Mouse (Mus musculus): ENCODE measurements around the gene Dhx16. TPM values are rescaled to one million over a fixed set of nuclear protein-coding genes. Genes with fewer than 3 reads are reported as not detected.
A peak's percentile ranks its signal among the peaks of the same experiment; 100 is the strongest.

Gene Dhx16
- polyA plus RNA-seq, 1 experiment from 2014 or later: 51.2 TPM

- peak; percentile 51 for ATAC-seq (ENCODE audit: insufficient number of reproducible peaks, low FRiP score, low TSS enrichment, low read depth)
- H3K4me2 ChIP-seq (ENCODE audit: low read depth, severe bottlenecking): peak within 1 kb of the TSS; percentile 88
- peak within 1 kb of the TSS; percentile 87 for H3K9ac ChIP-seq (ENCODE audit: low read length)
- peaks cover 3% of the 10 kb centered on the region; the same call in 1 of the 2 replicates for H3K36me3 ChIP-seq (ENCODE audit: control insufficient read depth, insufficient read depth, low read length)
- H3K4me1 ChIP-seq (ENCODE audit: control insufficient read depth, insufficient read depth, low read length): peaks cover 38% of the 10 kb centered on the region
- H3K4me3 ChIP-seq (ENCODE audit: low read depth, low read length): peak within 1 kb of the TSS; percentile 60
- WGBS: under 1% methylated on average over 40 of the region's 48 CpGs
- no peaks in the 10 kb centered on the region for H3K9me3 ChIP-seq (ENCODE audit: control insufficient read depth, low read length)
- peak; percentile 87 for DNase-seq (ENCODE audit: low spot score)
- H3K27me3 ChIP-seq (ENCODE audit: control insufficient read depth, insufficient read depth, low read length): no peaks in the 10 kb centered on the region
- H3K27ac ChIP-seq (replicated peaks; ENCODE audit: low read depth, low read length): peak within 1 kb of the TSS; percentile 90
Observed at GRCm38 (mm10) chr17:35865481-35866280, 13.9 kb upstream of the Dhx16 start, which contains the start of gene Ppp1r18. Gene Ppp1r18, plus strand, starts transcription at chr17:35865593.

GRCm38 (mm10) chr17:35866281-35866831 is 13.3 kb upstream of the Dhx16 start:
- under 1% methylated on average over 36 of the region's 38 CpGs for WGBS
- peak overlapping the region; percentile 88 for H3K4me2 ChIP-seq (ENCODE audit: low read depth, severe bottlenecking)
- H3K27me3 ChIP-seq (ENCODE audit: control insufficient read depth, insufficient read depth, low read length): no peaks in the 10 kb centered on the region
- ATAC-seq (ENCODE audit: insufficient number of reproducible peaks, low FRiP score, low TSS enrichment, low read depth) (peak; percentile 38), DNase-seq (ENCODE audit: low spot score) (peak; percentile 74)
- peaks cover 3% of the 10 kb centered on the region; the same call in 1 of the 2 replicates for H3K9me3 ChIP-seq (ENCODE audit: control insufficient read depth, low read length)
- H3K4me1 ChIP-seq (ENCODE audit: control insufficient read depth, insufficient read depth, low read length): peaks cover 38% of the 10 kb centered on the region
- peak overlapping the region; percentile 90 for H3K27ac ChIP-seq (replicated peaks; ENCODE audit: low read depth, low read length)
- peak overlapping the region; percentile 60 for H3K4me3 ChIP-seq (ENCODE audit: low read depth, low read length)
- peaks cover 6% of the 10 kb centered on the region; the same call in 1 of the 2 replicates for H3K36me3 ChIP-seq (ENCODE audit: control insufficient read depth, insufficient read depth, low read length)
- H3K9ac ChIP-seq (ENCODE audit: low read length): peak overlapping the region; percentile 87

- Histone ChIP-seq H3K36me3 (ENCODE audit: control insufficient read depth, insufficient read depth, low read length) (peaks cover 6% of the 10 kb centered on the region; the same call in 1 of the 2 replicates), H3K4me2 (ENCODE audit: low read depth, severe bottlenecking) (peak overlapping the region; percentile 88), H3K27me3 (ENCODE audit: control insufficient read depth, insufficient read depth, low read length) (no peaks in the 10 kb centered on the region), H3K4me1 (ENCODE audit: control insufficient read depth, insufficient read depth, low read length) (peaks cover 38% of the 10 kb centered on the region), H3K9me3 (ENCODE audit: control insufficient read depth, low read length) (peaks cover 3% of the 10 kb centered on the region; the same call in 1 of the 2 replicates), H3K9ac (ENCODE audit: low read length) (peak overlapping the region; percentile 87), H3K27ac (replicated peaks; ENCODE audit: low read depth, low read length) (peak overlapping the region; percentile 90), H3K4me3 (ENCODE audit: low read depth, low read length) (peak overlapping the region; percentile 60)
- WGBS: 11% methylated on average over 26 of the region's 26 CpGs
- peak; percentile 49 for DNase-seq (ENCODE audit: low spot score)
- no peak for ATAC-seq (ENCODE audit: insufficient number of reproducible peaks, low FRiP score, low TSS enrichment, low read depth)
Observed at GRCm38 (mm10) chr17:35866911-35867890, 12.4 kb upstream of the Dhx16 start.

- WGBS: 38% methylated on average over 17 of the region's 17 CpGs
- Histone ChIP-seq H3K9ac (ENCODE audit: low read length) (peak overlapping the region; percentile 63), H3K4me1 (ENCODE audit: control insufficient read depth, insufficient read depth, low read length) (peaks cover 38% of the 10 kb centered on the region), H3K9me3 (ENCODE audit: control insufficient read depth, low read length) (peaks cover 3% of the 10 kb centered on the region; the same call in 1 of the 2 replicates), H3K36me3 (ENCODE audit: control insufficient read depth, insufficient read depth, low read length) (peaks cover 6% of the 10 kb centered on the region; the same call in 1 of the 2 replicates), H3K4me2 (ENCODE audit: low read depth, severe bottlenecking) (peak overlapping the region; percentile 88), H3K27ac (replicated peaks; ENCODE audit: low read depth, low read length) (peak overlapping the region; percentile 52), H3K4me3 (ENCODE audit: low read depth, low read length) (peak overlapping the region; percentile 60), H3K27me3 (ENCODE audit: control insufficient read depth, insufficient read depth, low read length) (no peaks in the 10 kb centered on the region)
- DNase-seq (ENCODE audit: low spot score) (no peak), ATAC-seq (ENCODE audit: insufficient number of reproducible peaks, low FRiP score, low TSS enrichment, low read depth) (no peak)
Observed at GRCm38 (mm10) chr17:35868165-35868820, 11.3 kb upstream of the Dhx16 start.

- peak overlapping the region; percentile 88 for H3K4me2 ChIP-seq (ENCODE audit: low read depth, severe bottlenecking)
- H3K9ac ChIP-seq (ENCODE audit: low read length): peak overlapping the region; percentile 63
- H3K4me1 ChIP-seq (ENCODE audit: control insufficient read depth, insufficient read depth, low read length): peaks cover 38% of the 10 kb centered on the region
- WGBS: 9% methylated on average over 7 of the region's 7 CpGs
- peaks cover 6% of the 10 kb centered on the region; the same call in 1 of the 2 replicates for H3K36me3 ChIP-seq (ENCODE audit: control insufficient read depth, insufficient read depth, low read length)
- H3K4me3 ChIP-seq (ENCODE audit: low read depth, low read length): peak overlapping the region; percentile 60
- no peaks in the 10 kb centered on the region for H3K27me3 ChIP-seq (ENCODE audit: control insufficient read depth, insufficient read depth, low read length)
- DNase-seq (ENCODE audit: low spot score) (no peak), ATAC-seq (ENCODE audit: insufficient number of reproducible peaks, low FRiP score, low TSS enrichment, low read depth) (no peak)
- peaks cover 3% of the 10 kb centered on the region; the same call in 1 of the 2 replicates for H3K9me3 ChIP-seq (ENCODE audit: control insufficient read depth, low read length)
- H3K27ac ChIP-seq (replicated peaks; ENCODE audit: low read depth, low read length): peak overlapping the region; percentile 52
Observed at GRCm38 (mm10) chr17:35868961-35869345, 10.7 kb upstream of the Dhx16 start.

- Histone ChIP-seq H3K4me3 (ENCODE audit: low read depth, low read length) (peak overlapping the region; percentile 60), H3K9ac (ENCODE audit: low read length) (peak overlapping the region; percentile 63; the same call in 1 of the 2 replicates), H3K27me3 (ENCODE audit: control insufficient read depth, insufficient read depth, low read length) (no peaks in the 10 kb centered on the region), H3K9me3 (ENCODE audit: control insufficient read depth, low read length) (peaks cover 3% of the 10 kb centered on the region; the same call in 1 of the 2 replicates), H3K27ac (replicated peaks; ENCODE audit: low read depth, low read length) (0 out of 2 replicates have a peak overlapping the region, but pooled peaks have one; percentile 47), H3K4me2 (ENCODE audit: low read depth, severe bottlenecking) (peak overlapping the region; percentile 88), H3K4me1 (ENCODE audit: control insufficient read depth, insufficient read depth, low read length) (peaks cover 38% of the 10 kb centered on the region), H3K36me3 (ENCODE audit: control insufficient read depth, insufficient read depth, low read length) (peaks cover 6% of the 10 kb centered on the region; the same call in 1 of the 2 replicates)
- WGBS: 7% methylated on average over 7 of the region's 7 CpGs
- ATAC-seq (ENCODE audit: insufficient number of reproducible peaks, low FRiP score, low TSS enrichment, low read depth) (no peak), DNase-seq (ENCODE audit: low spot score) (peak; percentile 36)
Observed at GRCm38 (mm10) chr17:35869346-35870067, 10.1 kb upstream of the Dhx16 start.

Measured in limb, embryonic 11.5 days (tissue).